Mouse (Mus musculus) forebrain, embryonic 10.5 days (tissue): ENCODE measurements around the gene Gm49320. TPM values are rescaled to one million over a fixed set of nuclear protein-coding genes. Genes with fewer than 3 reads are reported as not detected.
A peak's percentile ranks its signal among the peaks of the same experiment; 100 is the strongest.

Experiments used
- DNase-seq: peaks from one replicate; pipeline ENCODE4 v3.0.0-alpha.2; 2017; ENCODE audit warnings: low spot score; ENCODE audit errors: extremely low spot score
- H3K27ac ChIP-seq: fragments of 300-500 bp; sonication (generic); 2 replicates; pipeline ENCODE4 v1.5.1; 2016; ENCODE audit warnings: mild to moderate bottlenecking
- H3K27me3 ChIP-seq: fragments of 300-500 bp; sonication (generic); 2 replicates; pipeline ENCODE4 v1.6.1; 2016; ENCODE audit warnings: mild to moderate bottlenecking; ENCODE audit not compliant: poor library complexity, severe bottlenecking
- H3K36me3 ChIP-seq: fragments of 300-500 bp; sonication (generic); replicated peaks from 2 replicates; pipeline ENCODE4 v1.6.1; 2016; ENCODE audit warnings: mild to moderate bottlenecking, moderate library complexity
- H3K4me1 ChIP-seq: fragments of 300-500 bp; sonication (generic); 2 replicates; pipeline ENCODE4 v1.6.1; 2016
- H3K4me3 ChIP-seq: fragments of 300-500 bp; sonication (generic); 2 replicates; pipeline ENCODE4 v1.5.1; 2016; ENCODE audit warnings: mild to moderate bottlenecking, moderate library complexity
- H3K9me3 ChIP-seq: fragments of 300-500 bp; sonication (generic); 2 replicates; pipeline ENCODE4 v1.6.1; 2016; ENCODE audit warnings: mild to moderate bottlenecking, moderate library complexity
- WGBS: fragments of 180-500 bp; shearing (Covaris S2); methylation state at CpG from one replicate; pipeline ENCODE4 v1.1.7; 2016; 5-methylcytosine and 5-hydroxymethylcytosine counted together
- polyA plus RNA-seq: library from polyadenylated mRNA; unstranded; fragments of >200 nt; fragmentation: Nextera tagmentation; extraction: Ambion mirVana; gene quantifications from 2 replicates; pipeline ENCODE4 v1.2.1, GENCODE M21; 2016

The Gm49320 gene
- polyA plus RNA-seq, 1 experiment from 2014 or later, result 0.81 TPM

DNA sequence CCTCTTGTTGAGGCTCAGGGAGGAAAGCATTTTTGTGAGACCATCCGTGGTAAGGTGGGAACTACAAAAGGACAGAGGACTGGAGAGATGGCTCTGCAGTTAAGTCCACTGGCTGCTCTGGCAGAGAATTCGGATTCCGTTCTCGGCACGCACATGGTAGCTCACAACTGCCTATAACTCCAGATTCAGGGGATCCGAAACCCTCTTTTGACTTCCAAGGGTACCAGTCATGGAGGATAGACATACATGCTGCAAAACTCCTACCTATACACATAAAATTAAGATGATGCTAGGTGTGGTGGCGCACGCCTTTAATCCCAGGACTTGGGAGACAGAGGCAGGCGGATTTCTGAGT, 37.4 kb downstream of the Gm49320 start:
- H3K9me3 ChIP-seq, result no peaks in the 10 kb centered on the region
- no peak for DNase-seq
- H3K4me3 ChIP-seq, result peak overlapping the region; percentile 87
- H3K4me1 ChIP-seq, result peaks cover 16% of the 10 kb centered on the region
- peak overlapping the region; percentile 93 for H3K27ac ChIP-seq
- 34% methylated on average over 9 of the region's 9 CpGs for WGBS
- no peaks in the 10 kb centered on the region for H3K27me3 ChIP-seq
- peaks cover 32% of the 10 kb centered on the region for H3K36me3 ChIP-seq

DNA sequence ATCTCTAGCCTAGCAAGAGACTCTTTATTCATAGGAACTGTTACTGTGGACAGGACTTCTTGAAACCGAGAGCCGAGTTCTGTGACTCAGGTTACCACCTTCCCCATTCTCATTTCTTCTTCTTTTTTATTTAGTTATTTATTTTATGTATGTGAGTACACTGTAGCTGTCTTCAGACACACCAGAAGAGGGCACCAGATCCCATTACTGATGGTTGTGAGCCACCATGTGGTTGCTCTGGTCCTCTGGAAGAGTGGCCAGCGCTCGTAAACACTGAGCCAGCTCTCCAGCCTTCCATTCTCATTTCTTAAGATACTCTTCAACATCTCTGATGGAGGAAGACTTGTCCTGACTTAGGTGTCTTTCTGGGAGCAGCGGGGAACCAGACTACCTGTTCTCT, 54.1 kb downstream of the Gm49320 start:
- no peak overlapping the region for H3K27ac ChIP-seq
- no peak for DNase-seq
- no peak overlapping the region for H3K4me3 ChIP-seq
- no peaks in the 10 kb centered on the region for H3K27me3 ChIP-seq
- H3K36me3 ChIP-seq, result peaks cover 100% of the 10 kb centered on the region
- no peaks in the 10 kb centered on the region for H3K9me3 ChIP-seq
- 92% methylated on average over 5 of the region's 5 CpGs for WGBS
- no peaks in the 10 kb centered on the region for H3K4me1 ChIP-seq

DNA sequence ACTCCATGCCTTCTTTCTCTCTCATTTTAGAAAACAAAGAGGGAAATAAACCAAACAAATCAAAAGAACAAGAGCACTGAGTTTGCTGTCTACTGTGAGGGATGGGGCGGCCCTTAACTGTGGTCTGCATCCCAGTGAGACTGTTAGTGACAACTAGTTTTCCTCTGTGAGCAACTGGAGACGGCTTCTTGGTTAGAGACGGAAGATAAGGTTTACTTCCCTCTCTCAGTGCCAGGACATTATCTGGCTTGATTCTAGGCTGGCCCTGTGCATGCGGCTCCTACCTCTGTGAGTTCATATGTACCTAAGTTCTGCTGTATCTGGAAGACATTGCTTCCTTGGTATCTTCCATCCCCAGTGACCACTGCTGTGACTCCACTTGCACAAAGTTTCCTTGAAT, 59.2 kb downstream of the Gm49320 start:
- Histone ChIP-seq H3K9me3 (no peaks in the 10 kb centered on the region), H3K4me1 (no peaks in the 10 kb centered on the region), H3K36me3 (peaks cover 100% of the 10 kb centered on the region), H3K27me3 (no peaks in the 10 kb centered on the region), H3K4me3 (no peak overlapping the region), H3K27ac (no peak overlapping the region)
- WGBS, result 98% methylated on average over 4 of the region's 4 CpGs
- DNase-seq, result no peak

Other genes with a start within 250 kb of the Gm49320 start
- gene Cd209f, start 133.0 kb upstream of the Gm49320 start, polyA plus RNA-seq, result not detected in 2 replicates
- gene Cd209g, start 104.8 kb upstream of the Gm49320 start, polyA plus RNA-seq, result not detected in 2 replicates
- 17.8 and 21.9 TPM in 2 replicates for gene Evi5l, start 72.3 kb upstream of the Gm49320 start, polyA plus RNA-seq
- 14.8 and 18.3 TPM in 2 replicates for gene Prr36, start 21.4 kb upstream of the Gm49320 start, polyA plus RNA-seq
- gene Lrrc8e, start 12.0 kb upstream of the Gm49320 start, polyA plus RNA-seq, result 0.12 and 0.22 TPM in 2 replicates
- 29.9 and 31.4 TPM in 2 replicates for gene Map2k7, start 125 bp upstream of the Gm49320 start, polyA plus RNA-seq
- gene Tgfbr3l, start 9.3 kb downstream of the Gm49320 start, polyA plus RNA-seq, result 2.5 and 4.1 TPM in 2 replicates
- 64.0 and 64.7 TPM in 2 replicates for gene Snapc2, start 14.2 kb downstream of the Gm49320 start, polyA plus RNA-seq
- gene Ctxn1, start 20.4 kb downstream of the Gm49320 start, polyA plus RNA-seq, result 111 and 120 TPM in 2 replicates
- gene Timm44, start 37.0 kb downstream of the Gm49320 start, polyA plus RNA-seq, result 69.8 and 70.2 TPM in 2 replicates
- gene Ccl25, start 86.3 kb downstream of the Gm49320 start, polyA plus RNA-seq, result 23.6 and 26.4 TPM in 2 replicates
- 354 and 371 TPM in 2 replicates for gene Elavl1, start 86.5 kb downstream of the Gm49320 start, polyA plus RNA-seq